Mouse (Mus musculus) erythroblast, embryonic 14.5 days (primary cell): ENCODE data around the gene Tnks2. TPM values are rescaled to one million over a fixed set of nuclear protein-coding genes. Genes with fewer than 3 reads are reported as not detected.

Experiments used
- H3K27me3 ChIP-seq: 2 replicates; pipeline ENCODE4 v1.6.1; 2012; ENCODE audit warnings: inconsistent platforms; ENCODE audit not compliant: control insufficient read depth
- H3K36me3 ChIP-seq: 2 replicates; pipeline ENCODE4 v1.6.1; 2012; ENCODE audit warnings: mild to moderate bottlenecking, inconsistent platforms; ENCODE audit not compliant: control insufficient read depth
- H3K4me1 ChIP-seq: 2 replicates; pipeline ENCODE4 v1.6.1; 2012; ENCODE audit warnings: inconsistent platforms; ENCODE audit not compliant: control insufficient read depth
- H3K4me3 ChIP-seq: replicated peaks from 2 replicates; pipeline ENCODE3; 2012; ENCODE audit warnings: moderate library complexity, mild to moderate bottlenecking, inconsistent platforms
- H3K9me3 ChIP-seq: 2 replicates; pipeline ENCODE4 v1.6.1; 2012; ENCODE audit warnings: low read length, inconsistent platforms, mixed read lengths; ENCODE audit not compliant: control insufficient read depth
- GATA1 ChIP-seq: IDR thresholded peaks from 2 replicates; pipeline ENCODE4 v1.6.1; 2012; ENCODE audit warnings: low read length, inconsistent platforms, mixed read lengths
- TAL1 ChIP-seq: IDR thresholded peaks from 3 replicates; pipeline ENCODE4 v1.6.1; 2012; ENCODE audit warnings: low read length, inconsistent platforms, mixed read lengths
- polyA plus RNA-seq: library from polyadenylated mRNA; stranded (reverse); fragments of >175 nt; gene quantifications from 2 replicates; pipeline ENCODE4 v1.2.3, GENCODE M21; 2012

The Tnks2 gene
- polyA plus RNA-seq, 1 experiment = 0.34 TPM

DNA sequence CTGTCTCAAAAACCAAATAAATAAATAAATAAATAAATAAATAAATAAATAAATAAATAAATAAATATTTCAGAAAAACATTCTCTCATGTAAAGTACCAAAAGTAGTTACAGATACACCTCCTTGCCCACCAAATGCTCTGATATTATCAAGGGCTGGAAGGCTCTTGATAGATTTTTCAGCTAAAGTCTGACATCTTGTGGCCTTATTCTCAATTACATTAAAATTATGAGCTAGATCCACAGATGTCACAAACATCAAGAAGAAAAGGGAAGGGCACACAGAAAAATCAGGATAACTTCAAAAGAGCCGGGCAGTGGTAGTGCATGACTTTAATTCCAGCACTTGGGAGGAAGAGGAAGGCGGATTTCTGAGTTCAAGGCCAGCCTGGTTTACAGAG lies 88.0 kb downstream of the Tnks2 start:
- TF ChIP-seq GATA1 (no peak), TAL1 (no peak)
- Histone ChIP-seq H3K4me1 (peaks cover 34% of the 10 kb centered on the region), H3K9me3 (no peaks in the 10 kb centered on the region), H3K4me3 (no peak overlapping the region), H3K27me3 (peaks cover 26% of the 10 kb centered on the region), H3K36me3 (no peaks in the 10 kb centered on the region)

DNA sequence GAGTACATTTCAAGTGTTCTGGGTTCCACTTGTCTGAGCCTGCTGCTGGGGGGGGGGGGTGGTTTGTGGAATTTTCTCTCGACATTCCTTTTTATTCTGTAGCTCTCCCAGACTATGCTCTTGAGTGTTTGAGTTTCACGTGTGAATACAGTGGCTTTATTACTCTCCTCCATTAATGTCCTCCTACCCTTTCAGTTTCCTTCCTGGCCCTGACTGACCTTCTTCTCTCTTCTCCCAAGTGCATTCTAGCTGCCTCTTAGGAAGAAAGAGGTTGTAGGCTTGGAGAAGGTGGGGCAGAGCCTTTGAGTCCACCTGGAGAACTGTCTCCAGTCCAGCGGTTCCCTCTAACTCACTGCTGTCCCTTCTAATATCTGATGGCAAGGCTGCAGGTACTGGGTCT lies 88.9 kb downstream of the Tnks2 start:
- peaks cover 16% of the 10 kb centered on the region for H3K27me3 ChIP-seq
- H3K4me3 ChIP-seq = no peak overlapping the region
- H3K4me1 ChIP-seq = peaks cover 40% of the 10 kb centered on the region
- H3K36me3 ChIP-seq = no peaks in the 10 kb centered on the region
- TF ChIP-seq GATA1 (no peak), TAL1 (no peak)
- H3K9me3 ChIP-seq = no peaks in the 10 kb centered on the region

DNA sequence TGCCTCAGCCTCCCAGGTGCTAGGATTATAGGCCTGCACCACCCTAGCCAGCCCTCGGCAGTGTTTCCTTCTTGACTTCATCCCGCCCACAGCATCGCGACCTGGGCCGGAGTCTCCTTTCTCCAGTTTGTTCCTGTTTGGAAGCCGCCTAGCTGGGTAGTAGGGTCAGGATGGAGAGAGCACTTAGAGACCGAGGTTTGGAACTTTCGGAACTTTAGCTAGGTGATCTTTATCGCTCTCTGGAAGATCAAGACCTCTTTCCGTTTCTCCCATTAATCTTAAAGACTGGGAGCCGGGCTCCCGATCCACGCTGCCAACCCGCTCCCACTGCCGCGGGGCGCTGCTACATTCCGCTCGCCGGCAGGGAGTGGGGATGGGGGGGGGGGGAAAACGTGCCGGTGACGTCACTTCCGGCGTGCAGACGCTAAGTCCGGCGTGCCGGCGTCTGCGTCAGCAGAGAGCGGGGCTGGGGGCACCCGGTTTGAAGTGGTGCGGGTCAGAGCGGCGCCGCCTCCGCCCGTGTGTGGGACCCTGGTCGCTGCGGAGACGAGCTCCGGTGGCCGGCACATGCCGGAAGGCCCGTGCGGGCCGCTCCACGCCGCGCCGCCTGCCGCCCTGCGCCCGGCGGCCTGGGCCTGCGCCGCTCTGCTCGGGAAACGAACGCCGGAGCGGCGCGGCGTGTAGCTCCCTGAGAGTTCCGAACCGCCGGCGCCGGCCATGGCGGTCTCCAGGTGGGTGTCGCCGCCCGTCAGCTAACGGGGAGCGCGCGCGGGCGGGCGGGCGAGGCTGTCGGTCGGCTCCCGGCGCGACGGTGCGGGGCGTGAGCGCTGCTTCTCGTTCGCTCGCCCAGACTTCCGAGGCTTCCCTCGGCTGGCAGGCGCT lies 91.9 kb downstream of the Tnks2 start, which contains the start of gene Btaf1:
Btaf1 (plus strand) TSS at position 409 of the 882 bp plus-strand sequence.
- H3K4me3 ChIP-seq = peak within 1 kb of the TSS; percentile 96

DNA sequence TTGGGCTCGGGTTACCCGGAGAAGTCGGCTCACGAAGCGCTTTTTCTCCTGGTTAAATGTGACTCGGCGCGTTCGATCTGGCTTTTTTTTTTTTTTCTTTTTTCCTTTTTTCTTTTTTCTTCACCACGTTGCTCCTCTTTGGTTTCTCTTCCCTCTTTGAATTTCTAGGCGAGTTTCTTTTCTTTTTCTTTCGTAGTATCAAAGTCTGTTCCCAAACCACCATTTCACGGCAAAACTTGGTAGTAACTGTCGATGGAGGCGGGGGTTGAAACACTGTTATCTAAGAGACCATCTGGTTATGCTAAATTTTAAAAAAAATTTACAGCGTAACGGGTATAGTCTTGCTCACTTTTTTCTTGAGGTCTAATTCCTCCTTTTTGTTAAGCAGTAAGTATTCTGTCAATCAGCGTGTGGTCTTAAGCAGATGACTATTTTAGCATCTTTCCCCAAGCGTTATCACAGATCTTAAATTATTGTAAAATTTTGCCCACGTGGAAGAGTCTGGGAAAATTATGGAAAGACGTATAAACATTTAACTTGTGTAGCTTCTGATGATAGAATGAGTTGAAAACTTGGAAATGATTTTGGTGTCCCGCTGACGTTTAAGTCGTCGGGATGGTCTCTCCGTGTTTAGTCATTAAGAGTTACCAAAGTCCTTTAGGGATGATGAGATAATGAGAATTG lies 92.7 kb downstream of the Tnks2 start:
- H3K4me1 ChIP-seq = peaks cover 53% of the 10 kb centered on the region
- TF ChIP-seq TAL1 (no peak), GATA1 (peak; percentile 67)

More for the DNA sequence above, 91.9 kb downstream of the Tnks2 start, which contains the start of gene Btaf1:
- H3K27me3 ChIP-seq = no peaks in the 10 kb centered on the region
- 0 out of 2 replicates have a peak, but pooled peaks have one; percentile 23 for TF ChIP-seq GATA1
- TF ChIP-seq TAL1 = no peak
- H3K9me3 ChIP-seq = no peaks in the 10 kb centered on the region
- peaks cover 22% of the 10 kb centered on the region for H3K36me3 ChIP-seq
- peaks cover 47% of the 10 kb centered on the region for H3K4me1 ChIP-seq

DNA sequence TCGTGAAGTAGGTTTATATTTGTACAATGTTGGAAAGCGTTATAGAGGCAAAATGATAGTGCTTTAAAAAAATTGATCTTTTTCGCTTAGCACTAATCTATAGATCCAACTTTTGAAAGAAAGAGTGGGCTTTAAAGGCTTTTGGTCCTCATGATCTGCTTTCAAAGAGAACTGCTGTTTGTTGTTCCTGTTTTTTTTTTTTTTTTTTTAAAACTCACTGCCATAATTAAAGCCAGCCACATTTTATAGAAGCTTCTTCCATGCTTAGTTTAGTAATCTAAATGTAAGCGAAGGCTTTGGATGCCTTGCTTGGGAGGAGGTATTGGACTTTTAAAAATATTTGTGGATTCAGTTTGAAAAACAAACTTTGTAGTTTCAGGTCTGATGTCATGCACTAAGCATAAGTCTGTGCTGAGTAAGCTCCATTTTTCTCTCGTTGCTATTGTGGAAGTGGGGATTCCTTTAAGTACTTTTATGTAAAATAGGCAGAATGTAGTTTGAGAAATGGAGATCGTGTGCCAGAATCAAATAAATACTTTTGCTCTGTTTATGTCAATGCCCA lies 93.8 kb downstream of the Tnks2 start:
- no peaks in the 10 kb centered on the region for H3K9me3 ChIP-seq
- H3K4me3 ChIP-seq = peak overlapping the region; percentile 96
- H3K36me3 ChIP-seq = peaks cover 35% of the 10 kb centered on the region
- H3K27me3 ChIP-seq = no peaks in the 10 kb centered on the region
- peaks cover 63% of the 10 kb centered on the region for H3K4me1 ChIP-seq
- TF ChIP-seq TAL1 (no peak), GATA1 (no peak)

More for the DNA sequence above, 92.7 kb downstream of the Tnks2 start:
- H3K36me3 ChIP-seq = peaks cover 27% of the 10 kb centered on the region
- H3K9me3 ChIP-seq = no peaks in the 10 kb centered on the region
- peak overlapping the region; percentile 96 for H3K4me3 ChIP-seq
- H3K27me3 ChIP-seq = no peaks in the 10 kb centered on the region

DNA sequence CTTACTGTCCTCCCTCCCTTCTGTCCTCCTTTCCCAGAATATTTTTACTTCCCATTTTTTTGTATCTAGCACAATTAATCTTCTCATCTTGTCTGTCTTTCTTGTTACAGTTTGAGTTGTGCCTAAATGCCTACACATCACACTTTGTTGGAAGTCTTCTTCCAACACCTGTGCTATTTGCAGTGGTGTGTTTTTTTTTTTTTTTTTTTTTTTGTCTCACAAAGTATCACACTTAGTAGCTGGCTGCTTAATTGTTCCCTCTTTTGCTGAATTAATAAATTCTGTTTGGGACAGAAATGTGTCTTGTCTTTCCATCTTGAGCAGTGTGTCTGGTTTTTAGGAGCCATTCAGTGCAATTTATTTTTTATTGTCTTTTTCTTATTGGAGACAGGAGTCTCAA lies 95.8 kb downstream of the Tnks2 start:
- TF ChIP-seq GATA1 (no peak), TAL1 (no peak)
- Histone ChIP-seq H3K4me3 (no peak overlapping the region), H3K9me3 (no peaks in the 10 kb centered on the region), H3K4me1 (peaks cover 66% of the 10 kb centered on the region), H3K36me3 (peaks cover 43% of the 10 kb centered on the region), H3K27me3 (no peaks in the 10 kb centered on the region)

DNA sequence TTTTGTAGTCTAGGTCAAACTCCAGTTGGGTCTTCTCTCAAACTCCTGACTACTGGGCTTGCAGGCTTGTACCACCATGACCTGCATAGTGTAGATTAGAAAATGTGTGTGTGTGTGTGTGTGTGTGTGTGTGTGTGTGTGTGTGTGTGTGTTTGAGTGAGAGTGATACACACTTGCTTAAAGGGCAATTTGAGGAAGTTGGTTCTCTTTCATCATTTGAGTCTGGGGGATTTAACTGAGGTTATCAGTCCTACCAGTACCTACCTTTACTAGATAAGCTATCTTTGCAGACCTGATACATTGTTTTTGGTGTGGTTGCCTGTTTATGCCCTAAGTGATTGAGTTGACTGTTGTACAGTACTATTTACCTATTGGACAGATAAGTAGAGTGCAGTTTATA lies 98.1 kb downstream of the Tnks2 start:
- H3K4me1 ChIP-seq = peaks cover 68% of the 10 kb centered on the region
- TF ChIP-seq GATA1 (no peak), TAL1 (no peak)
- H3K4me3 ChIP-seq = no peak overlapping the region
- peaks cover 60% of the 10 kb centered on the region for H3K36me3 ChIP-seq
- no peaks in the 10 kb centered on the region for H3K27me3 ChIP-seq
- H3K9me3 ChIP-seq = no peaks in the 10 kb centered on the region

DNA sequence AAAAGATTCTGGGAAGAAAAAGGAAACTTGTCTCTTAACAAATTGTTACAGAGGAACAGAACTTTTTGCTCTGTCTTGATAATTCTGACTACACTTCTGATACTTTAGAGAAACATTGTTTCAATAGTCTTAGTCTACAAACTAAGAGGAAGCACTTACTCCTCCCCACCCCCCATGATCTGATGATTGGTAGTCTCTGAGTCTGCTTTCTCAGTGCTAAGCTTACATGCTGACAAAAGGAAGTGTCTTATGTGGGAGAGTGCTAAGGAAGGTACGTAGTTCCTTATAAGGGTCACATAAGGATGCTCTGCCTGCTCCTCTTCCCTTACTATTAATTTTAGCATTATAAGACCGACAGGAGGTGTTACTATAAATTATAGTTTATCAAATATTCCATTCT lies 98.6 kb downstream of the Tnks2 start:
- Histone ChIP-seq H3K27me3 (no peaks in the 10 kb centered on the region), H3K9me3 (no peaks in the 10 kb centered on the region), H3K4me3 (no peak overlapping the region), H3K36me3 (peaks cover 60% of the 10 kb centered on the region), H3K4me1 (peaks cover 63% of the 10 kb centered on the region)
- TF ChIP-seq GATA1 (no peak), TAL1 (no peak)

DNA sequence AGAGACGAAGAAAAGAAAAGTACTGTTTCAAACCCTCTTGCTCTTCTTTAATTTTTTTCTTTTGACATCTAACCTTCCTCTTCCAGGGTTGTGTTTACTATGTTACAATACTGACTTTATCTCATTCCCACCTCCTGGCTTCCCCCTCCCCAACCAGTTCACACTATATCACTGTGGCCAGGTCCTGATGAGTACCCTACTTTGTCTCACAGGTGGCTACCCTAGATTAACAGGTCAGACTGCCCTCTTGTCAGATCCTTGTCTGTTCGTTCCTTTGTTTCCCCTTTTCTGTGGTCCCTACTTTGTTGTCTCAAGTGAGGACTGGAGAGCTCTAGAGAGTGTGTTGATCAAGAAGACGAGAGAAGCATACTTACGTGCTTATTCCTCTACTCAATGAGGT lies 102.3 kb downstream of the Tnks2 start:
- Histone ChIP-seq H3K4me3 (no peak overlapping the region), H3K4me1 (peaks cover 51% of the 10 kb centered on the region), H3K36me3 (peaks cover 44% of the 10 kb centered on the region), H3K27me3 (no peaks in the 10 kb centered on the region), H3K9me3 (no peaks in the 10 kb centered on the region)
- TF ChIP-seq GATA1 = no peak
- TF ChIP-seq TAL1 = no peak
